Mouse (Mus musculus) neural tube, embryonic 13.5 days (tissue): ENCODE results near the gene Serpinb6e. TPM values are rescaled to one million over a fixed set of nuclear protein-coding genes. Genes with fewer than 3 reads are reported as not detected.

ENCODE experiments used
- ATAC-seq: fragments of 200-750 bp; cut with Nextera tagmentation; 2 replicates; pipeline ENCODE4 v1.8.0; 2017; ENCODE audit warnings: low read depth, mild to moderate bottlenecking, moderate TSS enrichment, moderate library complexity
- H3K27ac ChIP-seq: fragments of 300-500 bp; sonication (generic); replicated peaks from 2 replicates; pipeline ENCODE4 v1.5.1; 2015; ENCODE audit warnings: moderate library complexity, mild to moderate bottlenecking, inconsistent platforms
- H3K27me3 ChIP-seq: fragments of 300-500 bp; sonication (generic); 2 replicates; pipeline ENCODE4 v1.6.1; 2015; ENCODE audit warnings: mild to moderate bottlenecking, inconsistent platforms
- H3K36me3 ChIP-seq: fragments of 300-500 bp; sonication (generic); 2 replicates; pipeline ENCODE4 v1.6.1; 2015; ENCODE audit warnings: mild to moderate bottlenecking, inconsistent platforms
- H3K4me1 ChIP-seq: fragments of 300-500 bp; sonication (generic); replicated peaks from 2 replicates; pipeline ENCODE4 v1.6.1; 2015; ENCODE audit warnings: inconsistent platforms
- H3K4me2 ChIP-seq: fragments of 300-500 bp; sonication (generic); 2 replicates; pipeline ENCODE4 v1.6.1; 2015; ENCODE audit warnings: inconsistent platforms, mild to moderate bottlenecking, moderate library complexity
- H3K4me3 ChIP-seq: fragments of 300-500 bp; sonication (generic); 2 replicates; pipeline ENCODE4 v1.5.1; 2015; ENCODE audit warnings: mild to moderate bottlenecking, inconsistent platforms
- H3K9ac ChIP-seq: fragments of 300-500 bp; sonication (generic); 2 replicates; pipeline ENCODE4 v1.6.1; 2015; ENCODE audit warnings: moderate library complexity, mild to moderate bottlenecking, inconsistent platforms
- H3K9me3 ChIP-seq: fragments of 300-500 bp; sonication (generic); 2 replicates; pipeline ENCODE4 v1.6.1; 2016; ENCODE audit warnings: inconsistent platforms
- WGBS: fragments of 180-500 bp; shearing (Covaris S2); methylation state at CpG from one replicate; pipeline ENCODE4 v1.1.7; 2015; 5-methylcytosine and 5-hydroxymethylcytosine counted together
- polyA plus RNA-seq: library from polyadenylated mRNA; unstranded; fragments of >200 nt; fragmentation: Nextera tagmentation; extraction: Ambion mirVana; gene quantifications from 2 replicates; pipeline ENCODE4 v1.2.1, GENCODE M21; 2015

The Serpinb6e gene
- polyA plus RNA-seq = not detected in 2 replicates

DNA sequence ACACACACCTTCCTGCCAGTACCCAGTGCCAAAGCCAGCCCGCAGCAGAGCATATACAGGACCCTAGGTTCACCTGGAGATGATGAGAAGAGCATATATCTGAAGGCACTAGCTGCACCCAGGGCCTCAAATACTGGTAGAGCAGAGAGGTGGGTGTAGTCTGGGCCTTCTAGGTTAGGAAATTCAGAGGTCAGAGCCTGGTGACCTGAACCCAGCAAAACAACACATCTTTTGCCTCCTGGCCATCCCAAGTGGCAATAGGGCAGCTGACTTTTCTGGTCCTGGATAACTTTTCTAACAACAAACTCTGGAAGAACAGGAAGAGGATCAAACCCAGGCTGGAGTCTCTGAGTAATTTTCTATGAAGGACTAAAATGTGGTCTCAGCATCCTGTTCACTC, at the start of gene Serpinb6e:
Gene Serpinb6e, minus strand, starts transcription at position 101 of the 400 bp plus-strand sequence.
- 50% methylated on average over 1 of the region's 1 CpGs for WGBS
- H3K4me2 ChIP-seq = no peak within 1 kb of the TSS
- H3K4me3 ChIP-seq = no peak within 1 kb of the TSS
- H3K9ac ChIP-seq = no peak within 1 kb of the TSS
- H3K9me3 ChIP-seq = no peaks in the 10 kb centered on the region
- ATAC-seq = no peak
- H3K27me3 ChIP-seq = no peaks in the 10 kb centered on the region
- H3K4me1 ChIP-seq = no peaks in the 10 kb centered on the region
- H3K36me3 ChIP-seq = no peaks in the 10 kb centered on the region
- H3K27ac ChIP-seq = no peak within 1 kb of the TSS

GRCm38 (mm10) chr13:33830751-33831150, 12.5 kb downstream of the Serpinb6e start:
- Histone ChIP-seq H3K27me3 (no peaks in the 10 kb centered on the region), H3K4me3 (no peak overlapping the region), H3K27ac (no peak overlapping the region), H3K9me3 (no peaks in the 10 kb centered on the region), H3K36me3 (no peaks in the 10 kb centered on the region), H3K4me2 (no peak overlapping the region), H3K9ac (no peak overlapping the region), H3K4me1 (no peaks in the 10 kb centered on the region)
- WGBS = 82% methylated on average over 2 of the region's 2 CpGs
- no peak for ATAC-seq

DNA sequence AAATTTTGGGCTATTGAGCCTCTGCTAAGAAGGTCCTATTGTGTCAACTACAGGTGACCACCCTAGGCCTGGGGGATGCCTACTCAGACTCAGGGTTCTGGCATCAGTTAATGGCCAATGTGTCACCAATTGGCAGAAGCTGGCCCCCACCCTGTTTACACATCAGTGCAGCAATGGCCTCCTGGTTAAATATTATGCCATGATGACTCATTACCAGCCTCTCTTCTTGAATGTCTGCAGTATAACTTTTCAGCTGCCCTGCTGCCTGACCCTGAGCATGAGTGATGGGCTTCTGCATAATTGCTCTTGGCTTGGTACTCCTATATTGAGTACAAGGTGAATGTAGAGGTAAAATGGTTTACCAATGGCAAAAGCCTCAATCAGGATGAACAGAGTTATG, 19.8 kb downstream of the Serpinb6e start:
- H3K27ac ChIP-seq = no peak overlapping the region
- no peak overlapping the region for H3K9ac ChIP-seq
- no peaks in the 10 kb centered on the region for H3K36me3 ChIP-seq
- no peaks in the 10 kb centered on the region for H3K9me3 ChIP-seq
- ATAC-seq = no peak
- H3K4me2 ChIP-seq = no peak overlapping the region
- no peak overlapping the region for H3K4me3 ChIP-seq
- no peaks in the 10 kb centered on the region for H3K4me1 ChIP-seq
- no peaks in the 10 kb centered on the region for H3K27me3 ChIP-seq

- no peak for ATAC-seq
- no peaks in the 10 kb centered on the region for H3K4me1 ChIP-seq
- no peaks in the 10 kb centered on the region for H3K27me3 ChIP-seq
- no peak overlapping the region for H3K4me3 ChIP-seq
- 79% methylated on average over 5 of the region's 5 CpGs for WGBS
- no peaks in the 10 kb centered on the region for H3K36me3 ChIP-seq
- H3K4me2 ChIP-seq = no peak overlapping the region
- H3K9me3 ChIP-seq = no peaks in the 10 kb centered on the region
- H3K9ac ChIP-seq = no peak overlapping the region
- H3K27ac ChIP-seq = no peak overlapping the region
Observed at GRCm38 (mm10) chr13:33821490-33822143, 21.6 kb downstream of the Serpinb6e start.

Other genes starting within 250 kb of the Serpinb6e start
- not detected in 2 replicates for gene Serpinb6d, start 182.0 kb downstream of the Serpinb6e start, polyA plus RNA-seq
- gene Serpinb6c, start 62.3 kb upstream of the Serpinb6e start, polyA plus RNA-seq = 0.30 and 0.67 TPM in 2 replicates
- gene Nqo2, start 121.3 kb upstream of the Serpinb6e start, polyA plus RNA-seq = 11.8 and 16.3 TPM in 2 replicates
- 5.8 and 6.7 TPM in 2 replicates for gene Ripk1, start 159.0 kb upstream of the Serpinb6e start, polyA plus RNA-seq
- gene Serpinb6a, start 159.4 kb upstream of the Serpinb6e start, polyA plus RNA-seq = 42.9 and 45.1 TPM in 2 replicates
- 38.5 and 49.5 TPM in 2 replicates for gene Bphl, start 194.2 kb upstream of the Serpinb6e start, polyA plus RNA-seq
- 1,875 and 2,016 TPM in 2 replicates for gene Tubb2a, start 234.6 kb upstream of the Serpinb6e start, polyA plus RNA-seq